Mouse (Mus musculus) liver, adult 2 months (tissue): ENCODE data around the gene Sgcg. TPM values are rescaled to one million over a fixed set of nuclear protein-coding genes. Genes with fewer than 3 reads are reported as not detected.

Source experiments
- DNase-seq: peaks from one replicate; pipeline ENCODE4 v3.0.0-alpha.2; 2011; ENCODE audit warnings: low read depth, low spot score; ENCODE audit errors: extremely low read depth
- H3K27ac ChIP-seq: fragments of 200-500 bp; replicated peaks from 2 replicates; pipeline ENCODE4 v1.5.1; 2012; ENCODE audit warnings: low read depth, mild to moderate bottlenecking, control low read depth, inconsistent platforms, low read length; ENCODE audit not compliant: insufficient read depth
- H3K27me3 ChIP-seq: fragments of 200-500 bp; 2 replicates; pipeline ENCODE4 v1.6.1; 2012; ENCODE audit warnings: mild to moderate bottlenecking, moderate library complexity, low read length, inconsistent platforms; ENCODE audit not compliant: control insufficient read depth, insufficient read depth
- H3K36me3 ChIP-seq: fragments of 200-500 bp; 2 replicates; pipeline ENCODE4 v1.6.1; 2012; ENCODE audit warnings: low read length, inconsistent platforms; ENCODE audit not compliant: control insufficient read depth, insufficient read depth
- H3K4me1 ChIP-seq: fragments of 200-500 bp; 2 replicates; pipeline ENCODE4 v1.6.1; 2011; ENCODE audit warnings: low read length; ENCODE audit not compliant: control insufficient read depth, insufficient read depth
- H3K4me3 ChIP-seq: fragments of 200-500 bp; 2 replicates; pipeline ENCODE4 v1.5.1; 2011; ENCODE audit warnings: low read depth, mild to moderate bottlenecking, control low read depth, low read length, moderate library complexity; ENCODE audit not compliant: insufficient read depth
- H3K79me2 ChIP-seq: fragments of 200-500 bp; 2 replicates; pipeline ENCODE4 v1.6.1; 2012; ENCODE audit warnings: inconsistent platforms, mild to moderate bottlenecking, low read length, moderate library complexity; ENCODE audit not compliant: control insufficient read depth, insufficient read depth
- H3K9ac ChIP-seq: fragments of 200-500 bp; 2 replicates; pipeline ENCODE4 v1.6.1; 2012; ENCODE audit warnings: low read depth, mild to moderate bottlenecking, control low read depth, inconsistent platforms, low read length
- CTCF ChIP-seq: fragments of 200-500 bp; IDR thresholded peaks from 2 replicates; pipeline ENCODE4 v1.5.1; 2011; ENCODE audit warnings: low read depth, low read length, control low read depth
- POLR2A ChIP-seq: fragments of 200-500 bp; IDR thresholded peaks from 2 replicates; pipeline ENCODE4 v1.6.1; 2011; ENCODE audit warnings: low read length, control low read depth; ENCODE audit not compliant: insufficient read depth; ENCODE audit errors: extremely low read depth
- WGBS: fragments of 180-500 bp; shearing (Covaris S2); methylation state at CpG from one replicate; pipeline ENCODE4 v1.1.7; 2018; 5-methylcytosine and 5-hydroxymethylcytosine counted together
- polyA plus RNA-seq: library from polyadenylated mRNA; depleted of rRNA; stranded (reverse); fragments of >200 nt; gene quantifications from 2 replicates; pipeline ENCODE4 v1.2.3, GENCODE M21; 2012
- total RNA-seq: library from RNA; depleted of rRNA; stranded (reverse); fragments of >200 nt; gene quantifications from 2 replicates; pipeline ENCODE4 v1.2.3, GENCODE M21; 2014

The Sgcg gene
- total and polyA plus RNA-seq, 2 experiments: 0.18 TPM; not detected in 1

DNA sequence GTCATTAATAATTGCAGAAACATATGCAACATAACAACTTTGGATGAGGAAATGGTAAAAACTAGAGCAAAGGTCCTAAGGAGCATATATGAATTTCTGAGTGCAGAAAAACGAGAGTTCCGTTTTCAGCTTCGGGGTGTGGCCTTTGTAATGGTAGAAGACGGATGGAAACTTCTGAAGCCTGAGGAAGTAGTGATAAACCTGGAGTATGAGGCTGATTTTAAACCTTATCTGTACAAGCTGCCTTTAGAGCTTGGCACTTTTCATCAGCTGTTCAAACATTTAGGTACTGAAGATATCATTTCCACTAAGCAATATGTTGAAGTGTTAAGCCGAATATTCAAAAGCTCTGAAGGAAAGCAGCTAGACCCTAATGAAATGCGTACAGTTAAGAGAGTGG is 46.5 kb downstream of the Sgcg start:
- DNase-seq: no peak
- Histone ChIP-seq H3K27ac (no peak overlapping the region), H3K79me2 (no peaks in the 10 kb centered on the region), H3K4me1 (no peaks in the 10 kb centered on the region), H3K4me3 (no peak overlapping the region), H3K27me3 (no peaks in the 10 kb centered on the region), H3K36me3 (no peaks in the 10 kb centered on the region), H3K9ac (no peak overlapping the region)
- TF ChIP-seq CTCF: no peak
- no peak for TF ChIP-seq POLR2A
- WGBS: 93% methylated on average over 6 of the region's 6 CpGs

- no peak overlapping the region for H3K4me3 ChIP-seq
- TF ChIP-seq CTCF (no peak), POLR2A (no peak)
- 88% methylated on average over 5 of the region's 5 CpGs for WGBS
Observed at GRCm38 (mm10) chr14:61210111-61210510, 48.2 kb downstream of the Sgcg start.

DNA sequence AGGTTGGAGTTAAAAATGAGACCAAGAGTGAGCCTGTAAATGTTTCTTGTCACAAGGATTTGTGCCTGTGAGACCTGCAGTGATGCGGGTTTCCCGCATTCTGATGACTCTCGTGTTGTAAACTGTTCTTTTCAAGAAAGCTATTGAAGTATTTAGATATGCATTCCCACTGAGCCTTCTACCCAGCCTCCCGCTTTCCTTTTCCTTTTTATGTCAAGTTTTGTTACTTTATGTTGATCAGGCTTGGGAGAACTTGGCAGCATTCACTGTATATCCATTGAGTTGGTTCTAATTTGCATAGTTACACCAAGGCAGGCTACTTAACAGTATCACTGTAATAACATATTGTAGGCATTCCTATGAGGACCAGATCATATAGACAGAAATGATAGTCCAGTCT is 63.9 kb downstream of the Sgcg start:
- TF ChIP-seq POLR2A (no peak), CTCF (no peak)
- Histone ChIP-seq H3K4me3 (no peak overlapping the region), H3K9ac (no peak overlapping the region), H3K36me3 (no peaks in the 10 kb centered on the region; the same call in 1 of the 2 replicates), H3K4me1 (no peaks in the 10 kb centered on the region), H3K79me2 (no peaks in the 10 kb centered on the region), H3K27ac (no peak overlapping the region), H3K27me3 (no peaks in the 10 kb centered on the region)
- no peak for DNase-seq
- WGBS: 95% methylated on average over 4 of the region's 4 CpGs

More at GRCm38 (mm10) chr14:61210111-61210510, 48.2 kb downstream of the Sgcg start:
- Histone ChIP-seq H3K36me3 (no peaks in the 10 kb centered on the region), H3K27me3 (no peaks in the 10 kb centered on the region), H3K9ac (no peak overlapping the region), H3K4me1 (no peaks in the 10 kb centered on the region), H3K27ac (no peak overlapping the region), H3K79me2 (no peaks in the 10 kb centered on the region)
- DNase-seq: no peak

DNA sequence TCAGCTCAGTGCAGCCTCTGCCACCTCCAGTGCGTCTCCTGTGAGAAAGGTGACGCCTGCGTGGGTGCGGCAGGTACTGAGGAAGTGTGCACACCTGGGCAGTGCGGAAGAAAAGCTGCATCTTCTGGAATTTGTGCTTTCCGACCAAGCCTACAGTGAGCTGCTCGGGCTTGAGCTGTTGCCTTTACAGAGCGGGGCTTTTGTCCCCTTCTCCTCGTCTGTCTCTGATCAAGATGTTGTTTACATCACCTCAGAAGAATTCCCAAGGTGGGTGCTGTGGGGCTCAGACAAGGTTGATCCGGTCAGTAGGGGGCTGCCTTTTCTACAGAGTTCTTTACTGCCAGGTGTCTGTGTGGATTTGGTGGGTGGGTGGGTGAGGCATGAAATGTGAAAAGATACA is 66.0 kb downstream of the Sgcg start:
- H3K36me3 ChIP-seq: no peaks in the 10 kb centered on the region; the same call in 1 of the 2 replicates
- H3K9ac ChIP-seq: no peak overlapping the region
- H3K27ac ChIP-seq: no peak overlapping the region
- H3K79me2 ChIP-seq: no peaks in the 10 kb centered on the region
- 94% methylated on average over 10 of the region's 10 CpGs for WGBS
- no peaks in the 10 kb centered on the region for H3K4me1 ChIP-seq
- DNase-seq: no peak
- TF ChIP-seq CTCF: no peak
- no peak for TF ChIP-seq POLR2A
- no peaks in the 10 kb centered on the region for H3K27me3 ChIP-seq
- H3K4me3 ChIP-seq: no peak overlapping the region

DNA sequence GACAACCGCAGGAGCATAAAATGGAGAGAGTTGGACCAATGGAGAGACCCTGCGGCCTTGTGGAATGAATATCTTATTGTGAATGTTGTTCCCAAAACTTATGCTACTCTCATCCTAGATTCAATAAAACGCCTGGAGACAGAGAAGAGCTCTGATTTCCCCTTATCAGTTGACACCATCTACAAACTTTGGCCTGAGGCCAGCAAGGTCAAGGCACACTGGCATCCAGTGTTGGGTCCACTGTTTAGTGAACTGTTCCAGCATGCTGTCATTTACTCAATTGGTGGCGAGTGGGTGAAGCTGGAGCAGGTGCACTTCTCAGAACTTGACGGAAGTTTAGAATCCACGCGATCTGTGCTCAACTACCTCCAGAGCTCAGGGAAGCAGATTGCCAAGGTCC is 66.4 kb downstream of the Sgcg start:
- no peak overlapping the region for H3K27ac ChIP-seq
- no peak overlapping the region for H3K9ac ChIP-seq
- 74% methylated on average over 7 of the region's 7 CpGs for WGBS
- no peaks in the 10 kb centered on the region for H3K79me2 ChIP-seq
- no peaks in the 10 kb centered on the region for H3K27me3 ChIP-seq
- no peak for TF ChIP-seq CTCF
- TF ChIP-seq POLR2A: no peak
- DNase-seq: peak; percentile 9
- no peak overlapping the region for H3K4me3 ChIP-seq
- no peaks in the 10 kb centered on the region; the same call in 1 of the 2 replicates for H3K36me3 ChIP-seq
- H3K4me1 ChIP-seq: no peaks in the 10 kb centered on the region

- H3K36me3 ChIP-seq: no peaks in the 10 kb centered on the region
- H3K27ac ChIP-seq: no peak overlapping the region
- H3K4me3 ChIP-seq: peak overlapping the region; percentile 80
- H3K79me2 ChIP-seq: no peaks in the 10 kb centered on the region
- H3K27me3 ChIP-seq: no peaks in the 10 kb centered on the region
- TF ChIP-seq CTCF: peak; percentile 17; the same call in 1 of the 2 replicates
- TF ChIP-seq POLR2A: no peak
- peak overlapping the region; percentile 80 for H3K9ac ChIP-seq
- WGBS: 2% methylated on average over 37 of the region's 37 CpGs
- DNase-seq: peak; percentile 23
- no peaks in the 10 kb centered on the region for H3K4me1 ChIP-seq
Observed at GRCm38 (mm10) chr14:61173229-61173628, 85.1 kb downstream of the Sgcg start.
